8 mouse cellular contexts compared by ENCODE assay signal in genomic region chr5:132541951-132542350, GRCm38 (mm10). TPM values are rescaled to one million over a fixed set of nuclear protein-coding genes. Genes with fewer than 3 reads are reported as not detected.
A peak's percentile ranks its signal among the peaks of the same experiment; 100 is the strongest.
DNase-seq lines count a peak whose midpoint lies in the region; ATAC-seq and TF ChIP-seq lines count a peak whose summit lies in the region.

No protein-coding gene starts in this region.

- no peaks in the 10 kb centered on the region for H3K36me3 ChIP-seq in thymus, adult 2 months (ENCODE audit: control insufficient read depth, insufficient read depth, low read length)
- no peaks in the 10 kb centered on the region for H3K36me3 ChIP-seq in hindbrain, embryonic 10.5 days
- no peaks in the 10 kb centered on the region for H3K36me3 ChIP-seq in liver, postnatal 0 days (replicated peaks; ENCODE audit: insufficient read depth, low read length)

- no peak for ATAC-seq in liver, postnatal 0 days

- peaks cover 9% of the 10 kb centered on the region for H3K4me1 ChIP-seq in thymus, adult 2 months (replicated peaks; ENCODE audit: control insufficient read depth, insufficient read depth, low read length)
- peaks cover 34% of the 10 kb centered on the region for H3K4me1 ChIP-seq in hindbrain, embryonic 10.5 days (replicated peaks)
- peaks cover 5% of the 10 kb centered on the region; the same call in 1 of the 2 replicates for H3K4me1 ChIP-seq in liver, postnatal 0 days (ENCODE audit: insufficient read depth)

- peak; percentile 13 for DNase-seq in gastrocnemius, postnatal 10 days
- no peak for DNase-seq in gastrocnemius, postnatal 36 days
- DNase-seq in thymus, adult 2 months: no peak
- DNase-seq in thymus, postnatal 10 days (ENCODE audit: low spot score in 2 of 2): no peak
- DNase-seq in hindbrain, embryonic 10.5 days (ENCODE audit: low spot score): no peak
- DNase-seq in liver, postnatal 0 days: peak; percentile 16
- DNase-seq in yolk sac, embryonic 10.5 days (ENCODE audit: low spot score): peak; percentile 28
- DNase-seq in spleen, adult 12 weeks (ENCODE audit: low spot score): no peak

- no peak for TF ChIP-seq EP300 in liver, postnatal 0 days (IDR thresholded peaks at IDR 0.05; ENCODE audit: low read depth)

- 1% methylated on average over 21 of the region's 21 CpGs for WGBS in thymus, adult 2 months
- WGBS in hindbrain, embryonic 10.5 days: under 1% methylated on average over 20 of the region's 21 CpGs
- WGBS in liver, postnatal 0 days (ENCODE audit: insufficient replicate concordance): 1% methylated on average over 14 of the region's 21 CpGs

- peak overlapping the region; percentile 46 for H3K9ac ChIP-seq in liver, postnatal 0 days (replicated peaks)

- no peaks in the 10 kb centered on the region for H3K9me3 ChIP-seq in hindbrain, embryonic 10.5 days
- H3K9me3 ChIP-seq in liver, postnatal 0 days (ENCODE audit: low read length): no peaks in the 10 kb centered on the region

- TF ChIP-seq POLR2A in thymus, adult 2 months (IDR thresholded peaks at IDR 0.05; ENCODE audit: control insufficient read depth, extremely low read depth, insufficient read depth, low read length, poor library complexity): no peak

- no peaks in the 10 kb centered on the region; the same call in 1 of the 2 replicates for H3K27me3 ChIP-seq in thymus, adult 2 months (ENCODE audit: control insufficient read depth, insufficient read depth, low read length)
- peaks cover 25% of the 10 kb centered on the region for H3K27me3 ChIP-seq in hindbrain, embryonic 10.5 days (ENCODE audit: insufficient read depth, poor library complexity, severe bottlenecking)
- peaks cover 30% of the 10 kb centered on the region for H3K27me3 ChIP-seq in liver, postnatal 0 days (ENCODE audit: insufficient read depth, low read length)

- H3K4me3 ChIP-seq in thymus, adult 2 months (ENCODE audit: control insufficient read depth, insufficient read depth, low read length): peak overlapping the region; percentile 31
- peak overlapping the region; percentile 82 for H3K4me3 ChIP-seq in hindbrain, embryonic 10.5 days
- peak overlapping the region; percentile 62 for H3K4me3 ChIP-seq in liver, postnatal 0 days (ENCODE audit: low read depth, low read length)

- intact Hi-C loops in gastrocnemius, postnatal 36 days (cut with DNase I): no loop called here

- no peak overlapping the region for H3K27ac ChIP-seq in thymus, adult 2 months (ENCODE audit: control insufficient read depth, insufficient read depth, low read length)
- H3K27ac ChIP-seq in hindbrain, embryonic 10.5 days: peak overlapping the region; percentile 92
- H3K27ac ChIP-seq in liver, postnatal 0 days (ENCODE audit: low read depth): no peak overlapping the region

- TF ChIP-seq CTCF in thymus, adult 2 months (IDR thresholded peaks at IDR 0.05; ENCODE audit: borderline replicate concordance, control insufficient read depth, extremely low read depth, insufficient read depth, low read length, poor library complexity): no peak
- TF ChIP-seq CTCF in liver, postnatal 0 days (IDR thresholded peaks at IDR 0.05; ENCODE audit: low read depth): no peak

- peak overlapping the region; percentile 87 for H3K4me2 ChIP-seq in liver, postnatal 0 days (ENCODE audit: low read depth, low read length)

RNA-seq across cellular contexts. Expression of gene Auts2, which starts 1.2 kb away (rescaled TPM):
- total RNA-seq in gastrocnemius, postnatal 10 days (2021): 10 to 100 TPM; 36.2 to 49.1 TPM
- 10 to 100 TPM; 14.6 to 15.5 TPM for total RNA-seq in gastrocnemius, postnatal 36 days (2021)
- 4.9 and 5.0 TPM in 2 replicates for polyA plus RNA-seq in thymus, adult 2 months (2012; rRNA removed)
- 41.9 and 56.7 TPM in 2 replicates for polyA plus RNA-seq in hindbrain, embryonic 10.5 days (2016; fragmentation: Nextera tagmentation; extraction: Ambion mirVana)
- polyA plus RNA-seq in liver, postnatal 0 days (2015; fragmentation: Nextera tagmentation; extraction: Ambion mirVana): 0.96 and 1.0 TPM in 2 replicates

Comparison
In these comparisons a context has a peak if more than half of its experiments do, and no peak if none do; other contexts are left out.
1. DNase-seq: peak in gastrocnemius, postnatal 10 days (single experiment), liver, postnatal 0 days (single experiment) and yolk sac, embryonic 10.5 days (single experiment); none in gastrocnemius, postnatal 36 days (0 of 2), thymus, adult 2 months (single experiment), thymus, postnatal 10 days (0 of 2), hindbrain, embryonic 10.5 days (single experiment) and spleen, adult 12 weeks (single experiment).
2. H3K4me3 ChIP-seq: peak in every context shown above with its lines; median percentile 82 in hindbrain, embryonic 10.5 days; 62 in liver, postnatal 0 days; 31 in thymus, adult 2 months.